Mouse (Mus musculus): ENCODE results near the gene Tfb1m.

DNA sequence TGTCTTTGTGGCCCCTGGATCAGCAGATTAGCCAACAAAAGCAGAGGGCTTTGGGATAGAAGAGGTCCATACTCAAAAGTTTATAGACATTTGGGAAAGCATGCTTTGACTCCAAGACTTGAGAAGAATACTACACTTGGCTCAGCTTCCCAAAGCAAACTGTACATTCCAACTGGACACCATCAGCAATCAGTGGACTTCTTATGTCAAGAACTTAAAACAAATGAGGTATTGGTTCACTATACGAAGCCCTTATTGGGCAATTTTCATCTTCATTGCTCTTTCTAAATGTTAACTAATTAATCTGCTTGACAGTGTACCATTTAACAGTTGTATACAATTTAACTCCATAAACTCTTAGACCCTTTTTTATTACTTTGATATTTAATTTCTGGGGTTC, 40.8 kb upstream of the Tfb1m start:
- TF ChIP-seq CTCF (IDR thresholded peaks at IDR 0.05; ENCODE audit: insufficient read depth, low read length) (no peak), POLR2A (IDR thresholded peaks at IDR 0.05; ENCODE audit: borderline replicate concordance, extremely low read depth, low read depth, low read length) (no peak)
